Mouse (Mus musculus): Measurements from ENCODE around the gene Syncrip.
"Not testable (repeated sequence)": the region's sequence is repeated elsewhere in the genome, so short reads cannot be mapped to it uniquely, and the experiment has no call there.

Gene Syncrip

GRCm38 (mm10) chr9:88481791-88482160, 598 bp downstream of the Syncrip start:
- peak; percentile 28 for DNase-seq

- peak; percentile 30 for DNase-seq
Measured at GRCm38 (mm10) chr9:88481061-88481790, 1.1 kb downstream of the Syncrip start.

- no peak for DNase-seq
Measured at GRCm38 (mm10) chr9:88480120-88480519, 2.3 kb downstream of the Syncrip start.

GRCm38 (mm10) chr9:88476138-88476537, 6.2 kb downstream of the Syncrip start:
- no peak for DNase-seq

- DNase-seq = not testable (repeated sequence)
Measured at GRCm38 (mm10) chr9:88461017-88461416, 21.4 kb downstream of the Syncrip start.

DNA sequence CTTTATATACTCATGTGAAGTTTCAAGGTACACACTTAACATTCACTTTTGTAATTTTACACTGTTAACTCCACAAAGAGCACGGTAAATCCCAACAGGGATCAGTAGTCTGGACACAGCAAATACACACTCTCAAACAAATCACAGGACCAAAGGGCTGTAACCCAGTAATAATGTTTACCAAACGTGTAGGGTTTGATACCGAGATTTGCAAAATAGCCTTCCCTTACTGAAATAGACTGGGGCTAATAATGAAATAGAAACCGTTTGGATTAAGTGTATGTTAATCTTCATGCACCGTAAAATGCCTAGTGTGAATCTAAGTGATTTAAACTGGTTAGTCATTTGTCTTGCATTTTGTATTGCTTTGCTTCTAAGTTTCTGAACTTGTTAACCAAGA, 42.4 kb downstream of the Syncrip start:
- DNase-seq = no peak

DNA sequence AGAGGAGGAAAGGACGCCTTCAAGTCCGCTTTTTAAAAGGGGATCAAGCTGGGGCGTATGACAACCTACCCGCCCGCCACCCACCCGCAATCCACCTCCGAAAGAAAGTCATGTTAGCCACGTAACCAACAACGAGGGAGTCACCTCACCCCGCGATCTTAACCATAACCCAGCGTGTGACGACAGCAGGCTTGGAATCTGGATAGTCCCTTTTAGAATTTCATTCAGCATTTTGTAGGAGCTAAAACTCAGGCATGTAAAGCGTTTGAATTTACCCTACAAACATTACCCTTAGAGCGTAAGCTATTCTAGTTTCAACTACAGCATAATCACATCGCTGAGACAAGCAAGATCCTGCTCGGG, 43.2 kb downstream of the Syncrip start:
- DNase-seq = no peak

GRCm38 (mm10) chr9:88438555-88439237, 43.7 kb downstream of the Syncrip start, which contains the start of gene Snx14:
Snx14 (minus strand) TSS chr9:88438958.
- DNase-seq = peak; percentile 97

DNA sequence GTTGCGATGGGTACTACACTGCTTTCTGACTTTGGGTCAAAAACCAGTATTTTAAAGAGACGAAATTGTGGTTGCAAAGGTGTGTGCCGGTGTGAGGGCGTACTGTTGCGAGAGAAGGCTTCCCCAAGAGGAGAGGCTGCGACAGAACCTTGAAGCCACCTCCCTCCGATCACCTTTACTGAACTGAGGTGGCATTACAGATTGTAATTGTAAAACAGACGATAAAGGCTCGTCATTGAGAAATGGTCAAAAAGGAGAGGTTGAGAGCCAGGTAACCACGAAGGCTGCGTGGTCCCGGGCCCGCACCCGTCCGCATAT, 44.2 kb downstream of the Syncrip start:
- DNase-seq = no peak

- no peak for DNase-seq
Measured at GRCm38 (mm10) chr9:88437342-88438236, 44.8 kb downstream of the Syncrip start.

DNA sequence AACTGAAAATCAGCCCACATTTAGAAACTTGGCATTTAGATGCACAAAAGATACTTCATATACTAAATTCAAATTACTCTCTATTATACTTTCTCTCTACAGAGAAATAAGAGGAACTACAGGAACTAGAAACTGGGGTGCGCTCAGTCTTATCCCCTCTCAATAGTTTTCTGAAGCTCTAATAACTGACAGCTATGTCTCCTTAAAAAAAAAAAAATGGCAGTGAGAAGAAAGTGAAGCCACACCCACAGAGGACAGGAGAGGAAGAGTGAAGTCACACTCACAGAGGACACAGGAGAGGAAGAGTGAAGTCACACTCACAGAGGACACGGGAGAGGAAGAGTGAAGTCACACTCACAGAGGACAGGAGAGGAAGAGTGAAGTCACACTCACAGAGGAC, 58.0 kb downstream of the Syncrip start:
- no peak for DNase-seq

DNA sequence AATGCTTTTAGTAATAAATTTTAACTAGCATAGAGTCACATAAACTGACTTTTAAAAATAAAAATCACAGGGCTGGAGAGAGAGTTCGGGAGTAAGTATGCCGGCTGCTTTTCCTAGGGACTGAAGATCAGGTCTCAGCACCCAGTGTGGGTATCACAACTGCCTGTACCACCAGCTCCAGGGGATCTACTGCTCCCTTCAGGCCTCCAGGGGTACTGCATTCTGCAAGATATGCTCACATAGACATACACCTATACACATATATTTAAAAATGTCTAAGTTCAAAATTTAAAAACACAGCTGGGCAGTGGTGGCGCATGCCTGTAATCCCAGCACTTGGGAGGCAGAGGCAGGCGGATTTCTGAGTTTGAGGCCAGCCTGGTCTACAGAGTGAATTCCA, 59.9 kb downstream of the Syncrip start:
- no peak for DNase-seq

GRCm38 (mm10) chr9:88416752-88417151, 65.6 kb downstream of the Syncrip start:
- no peak for DNase-seq

DNA sequence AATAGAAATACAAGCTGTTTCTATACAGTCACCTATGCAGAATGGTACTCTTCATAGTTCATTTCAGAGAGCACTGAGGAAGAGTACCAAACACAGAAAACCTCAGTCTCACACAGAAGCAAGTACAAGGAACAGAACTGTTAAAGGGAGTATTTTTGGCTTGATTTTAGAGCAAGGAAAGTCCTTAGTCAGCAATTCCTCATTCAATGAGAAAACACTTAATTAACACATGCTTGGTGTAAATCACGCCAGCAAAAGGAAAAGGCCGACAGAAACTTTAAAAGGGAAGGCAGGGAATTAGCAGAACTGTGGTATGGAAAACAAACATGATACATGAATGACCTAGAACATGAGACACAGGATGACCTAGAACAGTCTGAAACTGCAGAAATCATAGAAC, 72.4 kb downstream of the Syncrip start:
- no peak for DNase-seq

GRCm38 (mm10) chr9:88404515-88404914, 77.9 kb downstream of the Syncrip start:
- no peak for DNase-seq

DNA sequence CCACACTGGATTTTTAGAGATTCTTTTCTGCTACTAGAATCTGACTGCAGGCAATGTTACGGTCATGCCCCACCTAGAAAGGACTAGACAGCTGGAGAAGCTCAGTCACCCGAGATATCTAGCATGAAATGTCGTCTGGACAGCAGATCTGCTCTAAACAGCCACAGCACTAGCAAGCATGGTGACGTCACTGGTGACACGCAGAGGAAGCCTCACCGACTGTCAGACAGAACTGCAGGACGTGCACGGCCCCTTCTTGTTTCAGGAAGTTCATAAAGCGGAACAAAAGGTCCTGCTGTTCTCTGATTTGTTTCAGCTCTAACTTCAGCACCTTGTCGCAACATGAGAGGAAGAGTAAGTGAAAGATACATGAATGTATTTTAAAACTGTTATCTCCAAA, 78.3 kb downstream of the Syncrip start:
- peak; percentile 68 for DNase-seq

DNA sequence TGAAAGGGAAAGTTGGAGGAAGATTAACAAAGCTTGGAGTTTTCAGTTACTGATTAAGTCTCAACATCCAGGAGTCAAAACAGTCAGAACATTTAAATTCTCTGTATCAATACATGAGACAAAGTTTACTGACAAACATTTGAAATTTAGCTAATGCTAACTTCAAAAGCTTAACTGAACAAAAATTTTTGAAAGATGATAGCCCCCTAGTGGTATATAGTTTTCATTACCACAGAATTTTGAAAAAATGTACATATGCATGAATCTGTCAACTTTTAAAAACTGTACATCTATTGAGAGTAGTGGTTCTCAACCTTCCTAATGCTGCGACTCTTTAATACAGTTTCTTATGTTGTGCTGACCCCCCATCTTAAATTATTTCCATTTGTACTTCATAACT, 83.9 kb downstream of the Syncrip start:
- DNase-seq = no peak
